Mouse (Mus musculus): ENCODE results near the gene Mrm2. TPM values are rescaled to one million over a fixed set of nuclear protein-coding genes. Genes with fewer than 3 reads are reported as not detected.
"Not testable (repeated sequence)": the region's sequence is repeated elsewhere in the genome, so short reads cannot be mapped to it uniquely, and the experiment has no call there.

Gene Mrm2
- total RNA-seq (2021), result 10 to 100 TPM in 1 of 2 experiments, 1 to 10 TPM in 1; 7.3 to 10.1 TPM
- long read RNA-seq, experiment 1, transcript Mrm2-201 (3 exons, 1,443 nt), result major isoform, 8 of 11 reads
- long read RNA-seq, experiment 1, partial matches to known transcripts, result 2 of 11 reads
- long read RNA-seq, experiment 1, other reads (novel, unspliced or antisense), result 1 of 11 reads
- long read RNA-seq, experiment 2, transcript Mrm2-201 (3 exons, 1,443 nt), result major isoform, 7 of 9 reads
- long read RNA-seq, experiment 2, partial matches to known transcripts, result 2 of 9 reads
- long read RNA-seq, experiment 2, other reads (novel, unspliced or antisense), result 0 of 9 reads

- peak; percentile 63 to 68 for DNase-seq (ENCODE audit: low spot score in 2 of 2)
Observed at GRCm38 (mm10) chr5:140331615-140332512, at the start of gene Mrm2. Mrm2 (minus strand) TSS chr5:140331898.

- no peak for DNase-seq (ENCODE audit: low spot score in 2 of 2)
Observed at GRCm38 (mm10) chr5:140381156-140381555, 49.5 kb upstream of the Mrm2 start.

GRCm38 (mm10) chr5:140379299-140379698 is 47.6 kb upstream of the Mrm2 start:
- DNase-seq (ENCODE audit: low spot score in 2 of 2), result no peak

GRCm38 (mm10) chr5:140378121-140378853 is 46.6 kb upstream of the Mrm2 start:
- DNase-seq (ENCODE audit: low spot score in 2 of 2), result no peak

GRCm38 (mm10) chr5:140375249-140375829 is 43.6 kb upstream of the Mrm2 start:
- DNase-seq (ENCODE audit: low spot score in 2 of 2), result no peak

- DNase-seq (ENCODE audit: low spot score in 2 of 2), result peak in 1 of 2 experiments; percentile 14
Observed at GRCm38 (mm10) chr5:140374226-140374625, 42.5 kb upstream of the Mrm2 start.

- DNase-seq (ENCODE audit: low spot score in 2 of 2), result no peak
Observed at GRCm38 (mm10) chr5:140373711-140374110, 42.0 kb upstream of the Mrm2 start.

GRCm38 (mm10) chr5:140371671-140372070 is 40.0 kb upstream of the Mrm2 start:
- DNase-seq (ENCODE audit: low spot score in 2 of 2), result peak; percentile 61 to 85

- DNase-seq (ENCODE audit: low spot score in 2 of 2), result no peak
Observed at GRCm38 (mm10) chr5:140370446-140371254, 39.0 kb upstream of the Mrm2 start.

GRCm38 (mm10) chr5:140369466-140369865 is 37.8 kb upstream of the Mrm2 start:
- DNase-seq (ENCODE audit: low spot score in 2 of 2), result no peak

- DNase-seq (ENCODE audit: low spot score in 2 of 2), result no peak
Observed at GRCm38 (mm10) chr5:140368926-140369325, 37.2 kb upstream of the Mrm2 start.

- DNase-seq (ENCODE audit: low spot score in 2 of 2), result not testable (repeated sequence)
Observed at GRCm38 (mm10) chr5:140368126-140368525, 36.4 kb upstream of the Mrm2 start.

GRCm38 (mm10) chr5:140364415-140364814 is 32.7 kb upstream of the Mrm2 start:
- DNase-seq (ENCODE audit: low spot score in 2 of 2), result no peak

- DNase-seq (ENCODE audit: low spot score in 2 of 2), result no peak
Observed at GRCm38 (mm10) chr5:140359930-140360674, 28.4 kb upstream of the Mrm2 start.

GRCm38 (mm10) chr5:140357466-140357865 is 25.8 kb upstream of the Mrm2 start:
- no peak for DNase-seq (ENCODE audit: low spot score in 2 of 2)

- DNase-seq (ENCODE audit: low spot score in 2 of 2), result no peak
Observed at GRCm38 (mm10) chr5:140355934-140356333, 24.2 kb upstream of the Mrm2 start.

- DNase-seq (ENCODE audit: low spot score in 2 of 2), result no peak
Observed at GRCm38 (mm10) chr5:140352352-140352751, 20.7 kb upstream of the Mrm2 start.

- DNase-seq (ENCODE audit: low spot score in 2 of 2), result no peak
Observed at GRCm38 (mm10) chr5:140350731-140351497, 19.2 kb upstream of the Mrm2 start.

GRCm38 (mm10) chr5:140349882-140350281 is 18.2 kb upstream of the Mrm2 start:
- no peak for DNase-seq (ENCODE audit: low spot score in 2 of 2)

All from layer of hippocampus, postnatal 14 days (tissue).